Mouse (Mus musculus): ENCODE measurements at regions not wholly inside any gene's neighbourhood (a gene's known extent, or its start where the extent isn't known, plus 50 kb on each side); places are given as distances from the start of the nearest gene placed in this dataset.

- no peak for DNase-seq (ENCODE audit: low read depth, low spot score)
These were observed 116.8 kb downstream of the Faxc start for GRCm38 (mm10) chr4:22047730-22048455.

GRCm38 (mm10) chr4:22066785-22067433 is 135.8 kb downstream of the Faxc start:
- DNase-seq (ENCODE audit: low read depth, low spot score), result no peak

- no peak for DNase-seq (ENCODE audit: low read depth, low spot score)
These were observed 136.7 kb downstream of the Faxc start for GRCm38 (mm10) chr4:22067678-22068299.

- DNase-seq (ENCODE audit: low read depth, low spot score), result no peak
These were observed 157.2 kb downstream of the Faxc start for GRCm38 (mm10) chr4:22088209-22088787.

GRCm38 (mm10) chr4:22089637-22090041 is 158.5 kb downstream of the Faxc start:
- no peak for DNase-seq (ENCODE audit: low read depth, low spot score)

- DNase-seq (ENCODE audit: low read depth, low spot score), result no peak
These were observed 159.4 kb downstream of the Faxc start for GRCm38 (mm10) chr4:22090536-22090935.

- DNase-seq (ENCODE audit: low read depth, low spot score), result no peak
These were observed 161.4 kb downstream of the Faxc start for GRCm38 (mm10) chr4:22092551-22092950.

GRCm38 (mm10) chr4:22095257-22096031 is 164.3 kb downstream of the Faxc start:
- DNase-seq (ENCODE audit: low read depth, low spot score), result no peak

- DNase-seq (ENCODE audit: low read depth, low spot score), result no peak
These were observed 167.5 kb downstream of the Faxc start for GRCm38 (mm10) chr4:22098605-22099004.

- no peak for DNase-seq (ENCODE audit: low read depth, low spot score)
These were observed 171.3 kb downstream of the Faxc start for GRCm38 (mm10) chr4:22102478-22102877.

- no peak for DNase-seq (ENCODE audit: low read depth, low spot score)
These were observed 172.0 kb downstream of the Faxc start for GRCm38 (mm10) chr4:22103001-22103587.

- DNase-seq (ENCODE audit: low read depth, low spot score), result no peak
These were observed 175.8 kb downstream of the Faxc start for GRCm38 (mm10) chr4:22106883-22107282.

- DNase-seq (ENCODE audit: low read depth, low spot score), result no peak
These were observed 178.3 kb downstream of the Faxc start for GRCm38 (mm10) chr4:22109410-22109809.

GRCm38 (mm10) chr4:22110400-22110799 is 179.3 kb downstream of the Faxc start:
- no peak for DNase-seq (ENCODE audit: low read depth, low spot score)

GRCm38 (mm10) chr4:22112209-22112608 is 181.1 kb downstream of the Faxc start:
- DNase-seq (ENCODE audit: low read depth, low spot score), result no peak

GRCm38 (mm10) chr4:22114451-22114850 is 183.3 kb downstream of the Faxc start:
- DNase-seq (ENCODE audit: low read depth, low spot score), result no peak

GRCm38 (mm10) chr4:22119877-22120276 is 188.7 kb downstream of the Faxc start:
- DNase-seq (ENCODE audit: low read depth, low spot score), result no peak

- no peak for DNase-seq (ENCODE audit: low read depth, low spot score)
These were observed 189.8 kb downstream of the Faxc start for GRCm38 (mm10) chr4:22120953-22121352.

- DNase-seq (ENCODE audit: low read depth, low spot score), result no peak
These were observed 190.3 kb downstream of the Faxc start for GRCm38 (mm10) chr4:22121397-22121796.

- DNase-seq (ENCODE audit: low read depth, low spot score), result no peak
These were observed 193.7 kb downstream of the Faxc start for GRCm38 (mm10) chr4:22124836-22125235.

GRCm38 (mm10) chr4:22130511-22130910 is 199.4 kb downstream of the Faxc start:
- no peak for DNase-seq (ENCODE audit: low read depth, low spot score)

All from retina, postnatal 7 days (tissue).